Mouse (Mus musculus) neural tube, embryonic 13.5 days (tissue): ENCODE data around the gene Ccr6. TPM values are rescaled to one million over a fixed set of nuclear protein-coding genes. Genes with fewer than 3 reads are reported as not detected.
"Not testable (repeated sequence)": the region's sequence is repeated elsewhere in the genome, so short reads cannot be mapped to it uniquely, and the experiment has no call there.

Experiments used
- ATAC-seq: fragments of 200-750 bp; cut with Nextera tagmentation; 2 replicates; pipeline ENCODE4 v1.8.0; 2017; ENCODE audit warnings: low read depth, mild to moderate bottlenecking, moderate TSS enrichment, moderate library complexity
- H3K27ac ChIP-seq: fragments of 300-500 bp; sonication (generic); replicated peaks from 2 replicates; pipeline ENCODE4 v1.5.1; 2015; ENCODE audit warnings: moderate library complexity, mild to moderate bottlenecking, inconsistent platforms
- H3K27me3 ChIP-seq: fragments of 300-500 bp; sonication (generic); 2 replicates; pipeline ENCODE4 v1.6.1; 2015; ENCODE audit warnings: mild to moderate bottlenecking, inconsistent platforms
- H3K36me3 ChIP-seq: fragments of 300-500 bp; sonication (generic); 2 replicates; pipeline ENCODE4 v1.6.1; 2015; ENCODE audit warnings: mild to moderate bottlenecking, inconsistent platforms
- H3K4me1 ChIP-seq: fragments of 300-500 bp; sonication (generic); replicated peaks from 2 replicates; pipeline ENCODE4 v1.6.1; 2015; ENCODE audit warnings: inconsistent platforms
- H3K4me2 ChIP-seq: fragments of 300-500 bp; sonication (generic); 2 replicates; pipeline ENCODE4 v1.6.1; 2015; ENCODE audit warnings: inconsistent platforms, mild to moderate bottlenecking, moderate library complexity
- H3K4me3 ChIP-seq: fragments of 300-500 bp; sonication (generic); 2 replicates; pipeline ENCODE4 v1.5.1; 2015; ENCODE audit warnings: mild to moderate bottlenecking, inconsistent platforms
- H3K9ac ChIP-seq: fragments of 300-500 bp; sonication (generic); 2 replicates; pipeline ENCODE4 v1.6.1; 2015; ENCODE audit warnings: moderate library complexity, mild to moderate bottlenecking, inconsistent platforms
- H3K9me3 ChIP-seq: fragments of 300-500 bp; sonication (generic); 2 replicates; pipeline ENCODE4 v1.6.1; 2016; ENCODE audit warnings: inconsistent platforms
- WGBS: fragments of 180-500 bp; shearing (Covaris S2); methylation state at CpG from one replicate; pipeline ENCODE4 v1.1.7; 2015; 5-methylcytosine and 5-hydroxymethylcytosine counted together
- polyA plus RNA-seq: library from polyadenylated mRNA; unstranded; fragments of >200 nt; fragmentation: Nextera tagmentation; extraction: Ambion mirVana; gene quantifications from 2 replicates; pipeline ENCODE4 v1.2.1, GENCODE M21; 2015

Ccr6 gene
- polyA plus RNA-seq, 1 experiment from 2014 or later: not detected

- no peak overlapping the region for H3K4me3 ChIP-seq
- 79% methylated on average over 15 of the region's 15 CpGs for WGBS
- H3K36me3 ChIP-seq: no peaks in the 10 kb centered on the region
- no peak for ATAC-seq
- no peaks in the 10 kb centered on the region for H3K4me1 ChIP-seq
- H3K4me2 ChIP-seq: no peak overlapping the region
- no peaks in the 10 kb centered on the region for H3K9me3 ChIP-seq
- H3K27ac ChIP-seq: no peak overlapping the region
- H3K9ac ChIP-seq: no peak overlapping the region
- no peaks in the 10 kb centered on the region; the same call in 1 of the 2 replicates for H3K27me3 ChIP-seq
Observed at GRCm38 (mm10) chr17:8238012-8238710, 2.3 kb downstream of the Ccr6 start.

- no peaks in the 10 kb centered on the region; the same call in 1 of the 2 replicates for H3K27me3 ChIP-seq
- H3K4me2 ChIP-seq: no peak overlapping the region
- no peak for ATAC-seq
- no peaks in the 10 kb centered on the region for H3K9me3 ChIP-seq
- 71% methylated on average over 3 of the region's 3 CpGs for WGBS
- no peaks in the 10 kb centered on the region for H3K36me3 ChIP-seq
- H3K4me3 ChIP-seq: no peak overlapping the region
- no peak overlapping the region for H3K27ac ChIP-seq
- H3K4me1 ChIP-seq: no peaks in the 10 kb centered on the region
- H3K9ac ChIP-seq: no peak overlapping the region
Observed at GRCm38 (mm10) chr17:8239561-8239960, 3.7 kb downstream of the Ccr6 start.

GRCm38 (mm10) chr17:8240517-8240916 lies 4.7 kb downstream of the Ccr6 start:
- H3K9ac ChIP-seq: no peak overlapping the region
- no peaks in the 10 kb centered on the region for H3K36me3 ChIP-seq
- WGBS: 72% methylated on average over 4 of the region's 4 CpGs
- no peaks in the 10 kb centered on the region for H3K4me1 ChIP-seq
- no peak overlapping the region for H3K4me2 ChIP-seq
- H3K27me3 ChIP-seq: no peaks in the 10 kb centered on the region; the same call in 1 of the 2 replicates
- ATAC-seq: no peak
- no peak overlapping the region for H3K27ac ChIP-seq
- H3K9me3 ChIP-seq: no peaks in the 10 kb centered on the region
- no peak overlapping the region for H3K4me3 ChIP-seq

- no peak for ATAC-seq
- Histone ChIP-seq H3K4me3 (no peak overlapping the region), H3K27ac (no peak overlapping the region), H3K27me3 (no peaks in the 10 kb centered on the region), H3K4me2 (no peak overlapping the region), H3K36me3 (no peaks in the 10 kb centered on the region), H3K9ac (no peak overlapping the region), H3K9me3 (no peaks in the 10 kb centered on the region), H3K4me1 (no peaks in the 10 kb centered on the region)
- WGBS: 73% methylated on average over 12 of the region's 12 CpGs
Observed at GRCm38 (mm10) chr17:8241645-8242044, 5.8 kb downstream of the Ccr6 start.

- 92% methylated on average over 11 of the region's 11 CpGs for WGBS
- no peak overlapping the region for H3K4me2 ChIP-seq
- no peaks in the 10 kb centered on the region for H3K9me3 ChIP-seq
- no peaks in the 10 kb centered on the region for H3K27me3 ChIP-seq
- H3K27ac ChIP-seq: no peak overlapping the region
- H3K4me1 ChIP-seq: no peaks in the 10 kb centered on the region
- H3K4me3 ChIP-seq: no peak overlapping the region
- no peaks in the 10 kb centered on the region for H3K36me3 ChIP-seq
- no peak for ATAC-seq
- H3K9ac ChIP-seq: no peak overlapping the region
Observed at GRCm38 (mm10) chr17:8242186-8242585, 6.3 kb downstream of the Ccr6 start.

GRCm38 (mm10) chr17:8244124-8244523 lies 8.3 kb downstream of the Ccr6 start:
- H3K27ac ChIP-seq: no peak overlapping the region
- H3K9ac ChIP-seq: no peak overlapping the region
- H3K9me3 ChIP-seq: no peaks in the 10 kb centered on the region
- ATAC-seq: no peak
- no peak overlapping the region for H3K4me3 ChIP-seq
- H3K27me3 ChIP-seq: no peaks in the 10 kb centered on the region
- H3K4me1 ChIP-seq: no peaks in the 10 kb centered on the region
- no peak overlapping the region for H3K4me2 ChIP-seq
- H3K36me3 ChIP-seq: no peaks in the 10 kb centered on the region
- 75% methylated on average over 2 of the region's 2 CpGs for WGBS

- Histone ChIP-seq H3K9me3 (no peaks in the 10 kb centered on the region), H3K27me3 (no peaks in the 10 kb centered on the region), H3K4me3 (no peak overlapping the region), H3K4me1 (no peaks in the 10 kb centered on the region), H3K36me3 (no peaks in the 10 kb centered on the region), H3K4me2 (no peak overlapping the region), H3K27ac (no peak overlapping the region), H3K9ac (no peak overlapping the region)
- 81% methylated on average over 4 of the region's 4 CpGs for WGBS
- ATAC-seq: no peak
Observed at GRCm38 (mm10) chr17:8246102-8246754, 10.4 kb downstream of the Ccr6 start.

- no peak overlapping the region for H3K4me2 ChIP-seq
- 87% methylated on average over 7 of the region's 7 CpGs for WGBS
- no peaks in the 10 kb centered on the region for H3K27me3 ChIP-seq
- H3K9me3 ChIP-seq: no peaks in the 10 kb centered on the region
- no peak overlapping the region for H3K9ac ChIP-seq
- H3K27ac ChIP-seq: no peak overlapping the region
- ATAC-seq: no peak
- H3K4me3 ChIP-seq: no peak overlapping the region
- no peaks in the 10 kb centered on the region for H3K36me3 ChIP-seq
- H3K4me1 ChIP-seq: no peaks in the 10 kb centered on the region
Observed at GRCm38 (mm10) chr17:8251704-8252103, 15.9 kb downstream of the Ccr6 start.

GRCm38 (mm10) chr17:8254268-8254667 lies 18.4 kb downstream of the Ccr6 start:
- Histone ChIP-seq H3K36me3 (no peaks in the 10 kb centered on the region), H3K27me3 (no peaks in the 10 kb centered on the region), H3K4me1 (no peaks in the 10 kb centered on the region), H3K4me2 (no peak overlapping the region), H3K27ac (no peak overlapping the region), H3K9ac (no peak overlapping the region), H3K9me3 (no peaks in the 10 kb centered on the region), H3K4me3 (no peak overlapping the region)
- no peak for ATAC-seq

GRCm38 (mm10) chr17:8254914-8255313 lies 19.1 kb downstream of the Ccr6 start:
- no peaks in the 10 kb centered on the region for H3K27me3 ChIP-seq
- H3K36me3 ChIP-seq: no peaks in the 10 kb centered on the region
- no peak overlapping the region for H3K27ac ChIP-seq
- H3K4me3 ChIP-seq: no peak overlapping the region
- ATAC-seq: no peak
- H3K9me3 ChIP-seq: no peaks in the 10 kb centered on the region
- 69% methylated on average over 3 of the region's 3 CpGs for WGBS
- no peak overlapping the region for H3K9ac ChIP-seq
- H3K4me2 ChIP-seq: no peak overlapping the region
- no peaks in the 10 kb centered on the region for H3K4me1 ChIP-seq

- H3K4me1 ChIP-seq: no peaks in the 10 kb centered on the region
- ATAC-seq: no peak
- H3K9ac ChIP-seq: no peak overlapping the region
- H3K36me3 ChIP-seq: no peaks in the 10 kb centered on the region
- no peak overlapping the region for H3K4me3 ChIP-seq
- no peak overlapping the region for H3K27ac ChIP-seq
- H3K27me3 ChIP-seq: no peaks in the 10 kb centered on the region
- no peaks in the 10 kb centered on the region for H3K9me3 ChIP-seq
- no peak overlapping the region for H3K4me2 ChIP-seq
- 84% methylated on average over 6 of the region's 6 CpGs for WGBS
Observed at GRCm38 (mm10) chr17:8255583-8255982, 19.7 kb downstream of the Ccr6 start.

- no peak for ATAC-seq
- 78% methylated on average over 8 of the region's 8 CpGs for WGBS
- Histone ChIP-seq H3K4me1 (no peaks in the 10 kb centered on the region), H3K27me3 (no peaks in the 10 kb centered on the region), H3K9me3 (no peaks in the 10 kb centered on the region), H3K27ac (no peak overlapping the region), H3K4me2 (no peak overlapping the region), H3K36me3 (no peaks in the 10 kb centered on the region), H3K4me3 (no peak overlapping the region), H3K9ac (no peak overlapping the region)
Observed at GRCm38 (mm10) chr17:8256982-8257381, 21.1 kb downstream of the Ccr6 start.

- 0 out of 2 replicates have a peak, but pooled peaks have one; percentile 36 for ATAC-seq
- H3K27me3 ChIP-seq, H3K9ac ChIP-seq, H3K27ac ChIP-seq, H3K36me3 ChIP-seq, H3K9me3 ChIP-seq, H3K4me1 ChIP-seq, H3K4me3 ChIP-seq, H3K4me2 ChIP-seq: not testable (repeated sequence)
- WGBS: 19% methylated on average over 7 of the region's 7 CpGs
Observed at GRCm38 (mm10) chr17:8264638-8265037, 28.8 kb downstream of the Ccr6 start.
